Mouse (Mus musculus): ENCODE measurements around the gene Tmem132c.

DNA sequence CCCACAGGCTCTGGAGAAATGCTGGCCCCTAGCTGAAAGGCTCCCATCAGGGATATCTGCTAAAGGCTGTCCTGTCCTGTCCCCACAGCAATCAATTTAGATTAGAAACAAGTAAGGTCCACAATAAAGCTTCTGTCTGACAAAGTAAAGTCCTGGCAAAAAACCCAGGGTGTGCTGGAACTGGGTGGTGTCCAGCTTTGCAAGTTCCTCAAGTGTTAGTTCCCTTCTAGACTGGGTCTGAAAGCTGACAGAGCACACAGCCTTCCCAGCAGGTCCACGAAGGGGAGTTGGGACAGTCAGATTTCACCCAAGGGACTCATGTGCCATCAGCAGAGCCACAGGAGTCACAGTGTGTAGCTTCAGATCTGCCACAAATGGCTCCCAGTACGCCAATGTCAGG is 365.9 kb downstream of the Tmem132c start:
- no peak for TF ChIP-seq POLR2A (IDR thresholded peaks at IDR 0.05; ENCODE audit: insufficient read depth, low read depth, low read length)
- no peak for TF ChIP-seq CTCF (IDR thresholded peaks at IDR 0.05)

Data from heart, adult 2 months (tissue).